Mouse (Mus musculus) kidney, embryonic 14.5 days (tissue): Measurements from ENCODE around the gene Efcab8. TPM values are rescaled to one million over a fixed set of nuclear protein-coding genes. Genes with fewer than 3 reads are reported as not detected.
A peak's percentile ranks its signal among the peaks of the same experiment; 100 is the strongest.
"Not testable (repeated sequence)": the region's sequence is repeated elsewhere in the genome, so short reads cannot be mapped to it uniquely, and the experiment has no call there.

Experiments used
- ATAC-seq: fragments of 200-750 bp; cut with Nextera tagmentation; 2 replicates; pipeline ENCODE4 v1.8.0; 2017; ENCODE audit warnings: moderate number of reproducible peaks, mild to moderate bottlenecking, moderate TSS enrichment, moderate library complexity; ENCODE audit not compliant: low FRiP score, low TSS enrichment
- H3K27ac ChIP-seq: fragments of 300-500 bp; sonication (generic); 2 replicates; pipeline ENCODE4 v1.5.1; 2014; ENCODE audit warnings: low read depth, mild to moderate bottlenecking, low read length, moderate library complexity, mixed read lengths
- H3K27me3 ChIP-seq: fragments of 300-500 bp; sonication (generic); 2 replicates; pipeline ENCODE4 v1.6.1; 2014; ENCODE audit warnings: mild to moderate bottlenecking, low read length; ENCODE audit not compliant: control insufficient read depth, insufficient read depth
- H3K36me3 ChIP-seq: fragments of 300-500 bp; sonication (generic); 2 replicates; pipeline ENCODE4 v1.6.1; 2014; ENCODE audit warnings: low read length, mixed read lengths; ENCODE audit not compliant: control insufficient read depth, insufficient read depth
- H3K4me1 ChIP-seq: fragments of 300-500 bp; sonication (generic); 2 replicates; pipeline ENCODE4 v1.6.1; 2014; ENCODE audit warnings: low read length, mixed read lengths; ENCODE audit not compliant: control insufficient read depth, insufficient read depth
- H3K4me2 ChIP-seq: fragments of 300-500 bp; sonication (generic); replicated peaks from 2 replicates; pipeline ENCODE4 v1.6.1; 2014; ENCODE audit warnings: low read depth, mild to moderate bottlenecking, low read length
- H3K4me3 ChIP-seq: fragments of 300-500 bp; sonication (generic); 2 replicates; pipeline ENCODE4 v1.5.1; 2014; ENCODE audit warnings: mild to moderate bottlenecking, low read length
- H3K9ac ChIP-seq: fragments of 300-500 bp; sonication (generic); 2 replicates; pipeline ENCODE4 v1.6.1; 2014; ENCODE audit warnings: low read depth, mild to moderate bottlenecking, low read length, moderate library complexity
- H3K9me3 ChIP-seq: fragments of 300-500 bp; sonication (generic); 2 replicates; pipeline ENCODE4 v1.6.1; 2016; ENCODE audit warnings: low read length; ENCODE audit not compliant: control insufficient read depth
- WGBS: fragments of 180-500 bp; shearing (Covaris S2); extraction: QIAGEN DNeasy Blood & Tissue Kit; methylation state at CpG from one replicate; pipeline ENCODE4 v1.1.7; 2014; 5-methylcytosine and 5-hydroxymethylcytosine counted together
- polyA plus RNA-seq: library from polyadenylated mRNA; unstranded; fragments of >200 nt; fragmentation: Nextera tagmentation; extraction: Ambion mirVana; gene quantifications from 2 replicates; pipeline ENCODE4 v1.2.1, GENCODE M21; 2014

Gene Efcab8
- polyA plus RNA-seq, 1 experiment from 2014 or later = not detected

GRCm38 (mm10) chr2:153768881-153769280, 10.8 kb upstream of the Efcab8 start:
- Histone ChIP-seq H3K4me3 (no peak overlapping the region), H3K27me3 (no peaks in the 10 kb centered on the region), H3K36me3 (peaks cover 58% of the 10 kb centered on the region), H3K9me3 (no peaks in the 10 kb centered on the region), H3K9ac (no peak overlapping the region), H3K27ac (no peak overlapping the region), H3K4me1 (no peaks in the 10 kb centered on the region), H3K4me2 (no peak overlapping the region)
- 89% methylated on average over 2 of the region's 2 CpGs for WGBS
- ATAC-seq = no peak

DNA sequence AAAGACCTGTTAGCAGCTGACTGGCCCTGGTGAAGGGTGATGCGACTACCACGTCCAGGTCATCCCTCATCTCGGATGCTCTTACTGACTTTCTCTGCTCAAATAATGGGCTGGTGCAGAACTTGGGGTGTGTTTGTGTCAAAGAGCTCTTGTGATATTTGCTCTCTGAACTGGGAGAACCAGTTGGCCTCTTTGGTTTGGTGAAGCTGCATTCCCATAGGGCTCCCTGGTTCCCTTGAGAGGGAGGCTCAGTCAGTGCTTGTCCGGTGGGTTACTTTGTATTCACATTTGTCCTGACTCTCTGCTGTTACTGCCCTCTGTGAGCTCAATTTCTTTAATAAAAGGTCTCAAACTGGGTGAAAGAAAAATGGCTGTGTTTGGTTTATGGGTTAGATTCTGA, 6.8 kb upstream of the Efcab8 start:
- no peaks in the 10 kb centered on the region for H3K27me3 ChIP-seq
- H3K9me3 ChIP-seq = no peaks in the 10 kb centered on the region
- WGBS = 97% methylated on average over 4 of the region's 4 CpGs
- H3K36me3 ChIP-seq = peaks cover 20% of the 10 kb centered on the region; the same call in 1 of the 2 replicates
- no peak overlapping the region for H3K9ac ChIP-seq
- H3K4me1 ChIP-seq = no peaks in the 10 kb centered on the region
- no peak overlapping the region for H3K4me3 ChIP-seq
- no peak overlapping the region for H3K4me2 ChIP-seq
- H3K27ac ChIP-seq = no peak overlapping the region
- no peak for ATAC-seq

GRCm38 (mm10) chr2:153775472-153775871, 4.3 kb upstream of the Efcab8 start:
- Histone ChIP-seq H3K27ac (no peak overlapping the region), H3K4me1 (no peaks in the 10 kb centered on the region), H3K9ac (no peak overlapping the region), H3K27me3 (no peaks in the 10 kb centered on the region), H3K9me3 (no peaks in the 10 kb centered on the region), H3K4me2 (no peak overlapping the region), H3K4me3 (no peak overlapping the region), H3K36me3 (peaks cover 9% of the 10 kb centered on the region; the same call in 1 of the 2 replicates)
- ATAC-seq = no peak
- 93% methylated on average over 4 of the region's 4 CpGs for WGBS

GRCm38 (mm10) chr2:153778638-153779362, 931 bp upstream of the Efcab8 start:
- Histone ChIP-seq H3K4me1 (no peaks in the 10 kb centered on the region), H3K4me2 (peak overlapping the region; percentile 61), H3K27me3 (no peaks in the 10 kb centered on the region), H3K9me3 (no peaks in the 10 kb centered on the region), H3K4me3 (peak overlapping the region; percentile 23; the same call in 1 of the 2 replicates), H3K9ac (0 out of 2 replicates have a peak overlapping the region, but pooled peaks have one; percentile 9), H3K36me3 (no peaks in the 10 kb centered on the region), H3K27ac (no peak overlapping the region)
- ATAC-seq = peak; percentile 94
- 12% methylated on average over 24 of the region's 24 CpGs for WGBS

- WGBS = 91% methylated on average over 4 of the region's 4 CpGs
Observed at GRCm38 (mm10) chr2:153781181-153781580, 1.4 kb downstream of the Efcab8 start.

DNA sequence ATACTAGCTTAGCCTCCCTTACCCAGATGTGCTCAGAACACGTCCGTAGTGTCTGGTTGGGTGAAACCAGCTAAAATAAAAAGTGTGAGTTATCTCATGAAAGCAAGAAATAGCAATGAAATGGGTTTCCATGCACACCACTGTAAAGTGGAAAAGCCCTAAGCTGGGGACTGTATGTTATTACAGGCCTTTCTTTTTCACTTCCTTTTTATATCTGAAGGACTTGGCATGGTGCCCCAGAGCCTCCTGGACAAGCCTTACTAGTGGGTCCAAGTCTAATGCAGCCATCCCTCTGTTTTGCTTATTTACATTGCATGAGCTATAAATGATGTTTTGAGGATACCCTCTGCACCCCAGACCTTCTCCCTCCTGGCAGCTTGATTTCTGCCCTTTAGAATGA, 4.9 kb downstream of the Efcab8 start:
- H3K4me3 ChIP-seq = no peak overlapping the region
- 93% methylated on average over 2 of the region's 2 CpGs for WGBS

More at GRCm38 (mm10) chr2:153781181-153781580, 1.4 kb downstream of the Efcab8 start:
- H3K36me3 ChIP-seq = no peaks in the 10 kb centered on the region
- H3K4me1 ChIP-seq = no peaks in the 10 kb centered on the region
- no peaks in the 10 kb centered on the region for H3K27me3 ChIP-seq
- no peak overlapping the region for H3K9ac ChIP-seq
- H3K4me2 ChIP-seq = no peak overlapping the region
- H3K9me3 ChIP-seq = no peaks in the 10 kb centered on the region
- ATAC-seq = no peak
- no peak overlapping the region for H3K4me3 ChIP-seq
- H3K27ac ChIP-seq = no peak overlapping the region

GRCm38 (mm10) chr2:153793366-153793765, 13.6 kb downstream of the Efcab8 start:
- Histone ChIP-seq H3K36me3 (no peaks in the 10 kb centered on the region), H3K9me3 (no peaks in the 10 kb centered on the region), H3K4me3 (no peak overlapping the region), H3K4me1 (no peaks in the 10 kb centered on the region), H3K27ac (no peak overlapping the region), H3K4me2 (no peak overlapping the region), H3K9ac (no peak overlapping the region), H3K27me3 (no peaks in the 10 kb centered on the region)
- peak; percentile 54; the same call in 1 of the 2 replicates for ATAC-seq

More for the DNA sequence above, 4.9 kb downstream of the Efcab8 start:
- H3K9ac ChIP-seq = no peak overlapping the region
- H3K9me3 ChIP-seq = no peaks in the 10 kb centered on the region
- no peak for ATAC-seq
- no peak overlapping the region for H3K4me2 ChIP-seq
- H3K27me3 ChIP-seq = no peaks in the 10 kb centered on the region
- H3K36me3 ChIP-seq = no peaks in the 10 kb centered on the region
- no peak overlapping the region for H3K27ac ChIP-seq
- no peaks in the 10 kb centered on the region for H3K4me1 ChIP-seq

DNA sequence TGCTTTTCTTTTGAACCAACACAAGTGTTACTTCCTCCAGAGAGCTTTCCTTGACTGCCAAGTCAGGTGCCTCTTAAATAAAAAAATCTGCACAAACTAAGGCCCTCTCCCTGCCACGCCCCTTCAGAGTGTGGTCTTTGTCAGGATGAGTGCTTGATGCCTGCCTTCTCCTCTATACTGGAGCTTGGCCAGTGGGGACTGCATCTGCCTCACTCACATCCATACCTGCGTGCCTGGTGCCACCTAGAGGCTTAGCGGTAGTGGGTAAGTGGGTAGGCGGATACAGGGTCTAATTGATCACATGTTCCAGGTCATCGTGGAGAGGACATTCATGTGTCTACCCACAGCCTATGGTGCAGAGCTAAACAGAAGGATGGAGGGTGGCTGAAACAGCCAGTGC, 15.4 kb downstream of the Efcab8 start:
- Histone ChIP-seq H3K4me2 (no peak overlapping the region), H3K36me3 (no peaks in the 10 kb centered on the region), H3K27me3 (no peaks in the 10 kb centered on the region), H3K9ac (no peak overlapping the region), H3K27ac (no peak overlapping the region), H3K9me3 (no peaks in the 10 kb centered on the region), H3K4me1 (no peaks in the 10 kb centered on the region), H3K4me3 (no peak overlapping the region)
- peak; percentile 68; the same call in 1 of the 2 replicates for ATAC-seq
- WGBS = 63% methylated on average over 5 of the region's 5 CpGs

- not testable (repeated sequence) for H3K9ac ChIP-seq, H3K36me3 ChIP-seq, H3K4me2 ChIP-seq, H3K4me3 ChIP-seq, H3K4me1 ChIP-seq, ATAC-seq, H3K27me3 ChIP-seq, H3K9me3 ChIP-seq, H3K27ac ChIP-seq
Observed at GRCm38 (mm10) chr2:153807464-153807863, 27.7 kb downstream of the Efcab8 start.
